Mouse (Mus musculus): ENCODE data around the gene Astn2. TPM values are rescaled to one million over a fixed set of nuclear protein-coding genes. Genes with fewer than 3 reads are reported as not detected.

The Astn2 gene
- polyA plus RNA-seq, 1 experiment from 2014 or later, result 0.57 TPM

DNA sequence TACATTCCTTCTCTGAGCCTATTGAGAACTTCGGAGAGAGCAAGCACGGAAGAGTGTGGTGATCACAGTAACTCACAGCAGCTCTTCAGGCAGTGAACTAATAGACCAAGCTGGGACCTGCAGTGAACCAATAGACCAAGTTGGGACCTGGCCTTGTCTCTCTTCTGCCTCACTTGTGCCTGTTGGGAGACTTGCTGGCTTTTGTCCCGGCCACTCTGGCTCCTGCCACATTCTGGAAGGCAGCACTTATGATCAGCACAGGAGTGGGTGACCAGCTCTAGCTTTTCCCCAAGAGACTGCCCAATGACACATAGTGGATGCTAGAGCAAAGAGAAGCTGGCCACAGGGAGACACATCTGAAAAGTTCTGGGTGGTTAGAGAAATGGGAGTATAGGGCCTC, 597.1 kb downstream of the Astn2 start:
- Histone ChIP-seq H3K9ac (ENCODE audit: low read length) (no peak overlapping the region), H3K9me3 (ENCODE audit: control insufficient read depth, low read length) (no peaks in the 10 kb centered on the region), H3K4me2 (no peak overlapping the region), H3K27ac (ENCODE audit: low read depth, low read length) (no peak overlapping the region), H3K27me3 (ENCODE audit: control insufficient read depth, insufficient read depth, low read length) (no peaks in the 10 kb centered on the region), H3K4me3 (ENCODE audit: low read depth, low read length) (no peak overlapping the region), H3K4me1 (ENCODE audit: control insufficient read depth, insufficient read depth, low read length) (no peaks in the 10 kb centered on the region), H3K36me3 (ENCODE audit: control insufficient read depth, insufficient read depth, low read length) (no peaks in the 10 kb centered on the region)
- 85% methylated on average over 3 of the region's 3 CpGs for WGBS
- ATAC-seq (ENCODE audit: low FRiP score), result no peak
- peak; percentile 21 for DNase-seq (ENCODE audit: low spot score, missing footprints)

DNA sequence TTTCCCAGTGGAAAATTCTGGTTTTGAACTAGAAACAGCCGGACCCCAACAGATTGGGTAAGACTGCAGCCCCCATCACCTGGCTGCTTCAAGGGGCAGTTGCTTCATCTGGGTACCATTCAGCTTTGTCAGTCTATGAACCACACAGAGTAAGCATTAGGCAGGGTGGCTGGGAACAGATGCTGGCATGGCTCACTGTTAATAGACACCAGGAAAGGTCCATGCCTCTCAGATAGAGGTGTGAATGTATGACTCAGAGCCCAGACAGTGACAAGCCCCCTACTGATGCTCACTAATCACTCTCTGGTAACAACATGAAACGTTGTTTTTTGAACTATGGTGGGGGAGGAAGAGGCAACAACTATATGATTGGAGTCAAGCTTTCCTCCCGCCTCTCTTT, 603.2 kb downstream of the Astn2 start:
- Histone ChIP-seq H3K9me3 (ENCODE audit: control insufficient read depth, low read length) (no peaks in the 10 kb centered on the region), H3K4me1 (ENCODE audit: control insufficient read depth, insufficient read depth, low read length) (no peaks in the 10 kb centered on the region), H3K4me2 (no peak overlapping the region), H3K36me3 (ENCODE audit: control insufficient read depth, insufficient read depth, low read length) (no peaks in the 10 kb centered on the region), H3K4me3 (ENCODE audit: low read depth, low read length) (no peak overlapping the region), H3K27me3 (ENCODE audit: control insufficient read depth, insufficient read depth, low read length) (no peaks in the 10 kb centered on the region), H3K9ac (ENCODE audit: low read length) (no peak overlapping the region), H3K27ac (ENCODE audit: low read depth, low read length) (no peak overlapping the region)
- 81% methylated on average over 3 of the region's 3 CpGs for WGBS
- DNase-seq (ENCODE audit: low spot score, missing footprints) (peak; percentile 12), ATAC-seq (ENCODE audit: low FRiP score) (no peak)

DNA sequence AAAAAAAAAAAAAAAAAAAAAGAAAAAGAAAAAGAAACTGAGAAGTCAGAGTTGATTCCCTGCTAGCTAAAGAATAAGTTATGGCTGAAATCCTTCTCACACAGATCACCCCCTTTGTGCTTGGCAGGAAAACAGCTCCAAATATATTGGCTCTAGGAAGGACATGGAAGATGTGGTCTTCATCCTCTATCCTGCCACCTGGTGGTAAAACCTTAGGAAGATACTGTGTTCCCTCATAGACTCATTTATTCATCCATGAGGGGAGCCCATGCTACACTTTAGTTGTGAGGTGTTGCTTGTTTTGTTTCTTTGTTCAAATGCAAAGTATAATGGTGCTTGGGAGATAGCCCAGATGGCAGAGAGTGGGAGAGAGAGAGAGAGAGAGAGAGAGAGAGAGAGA, 613.4 kb downstream of the Astn2 start:
- Histone ChIP-seq H3K27ac (ENCODE audit: low read depth, low read length) (no peak overlapping the region), H3K9me3 (ENCODE audit: control insufficient read depth, low read length) (no peaks in the 10 kb centered on the region), H3K4me3 (ENCODE audit: low read depth, low read length) (no peak overlapping the region), H3K9ac (ENCODE audit: low read length) (no peak overlapping the region), H3K4me2 (no peak overlapping the region), H3K36me3 (ENCODE audit: control insufficient read depth, insufficient read depth, low read length) (no peaks in the 10 kb centered on the region), H3K4me1 (ENCODE audit: control insufficient read depth, insufficient read depth, low read length) (no peaks in the 10 kb centered on the region), H3K27me3 (ENCODE audit: control insufficient read depth, insufficient read depth, low read length) (no peaks in the 10 kb centered on the region)
- ATAC-seq (ENCODE audit: low FRiP score) (no peak), DNase-seq (ENCODE audit: low spot score, missing footprints) (no peak)

DNA sequence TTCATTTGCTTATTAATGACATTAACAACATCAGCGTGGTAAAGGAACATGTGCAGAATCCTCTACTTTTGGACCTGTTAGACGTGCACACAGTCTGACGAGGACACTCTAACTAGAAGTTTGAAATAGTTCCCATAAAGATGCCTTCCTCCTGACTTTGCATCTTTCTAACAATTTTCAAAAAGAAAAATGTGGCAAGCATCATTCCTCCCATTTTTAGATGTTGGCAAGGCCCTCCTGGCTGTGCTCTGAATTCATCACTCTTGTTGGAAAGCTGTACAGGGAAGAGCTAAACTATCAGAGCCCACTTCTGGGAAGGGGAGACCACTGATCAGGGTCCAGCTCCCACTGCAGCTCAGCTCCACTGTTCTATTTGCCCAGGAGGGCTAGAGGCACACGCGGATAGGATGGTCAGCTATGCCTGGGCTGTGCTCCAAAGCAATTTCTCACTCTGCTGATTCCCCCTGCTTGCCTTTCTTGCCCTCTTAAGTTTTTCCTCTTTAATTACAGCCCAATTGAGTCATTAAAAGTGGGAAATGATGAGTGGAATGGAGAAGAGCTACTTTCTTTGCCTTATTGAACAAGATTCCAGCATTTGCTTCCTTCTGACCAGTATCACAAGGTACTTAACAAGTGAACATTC, 630.9 kb downstream of the Astn2 start:
- Histone ChIP-seq H3K27me3 (ENCODE audit: control insufficient read depth, insufficient read depth, low read length) (no peaks in the 10 kb centered on the region), H3K4me2 (no peak overlapping the region), H3K4me1 (ENCODE audit: control insufficient read depth, insufficient read depth, low read length) (no peaks in the 10 kb centered on the region), H3K9ac (ENCODE audit: low read length) (no peak overlapping the region), H3K27ac (ENCODE audit: low read depth, low read length) (no peak overlapping the region), H3K9me3 (ENCODE audit: control insufficient read depth, low read length) (no peaks in the 10 kb centered on the region), H3K36me3 (ENCODE audit: control insufficient read depth, insufficient read depth, low read length) (no peaks in the 10 kb centered on the region), H3K4me3 (ENCODE audit: low read depth, low read length) (no peak overlapping the region)
- no peak for ATAC-seq (ENCODE audit: low FRiP score)
- no peak for DNase-seq (ENCODE audit: low spot score, missing footprints)
- 81% methylated on average over 5 of the region's 5 CpGs for WGBS

DNA sequence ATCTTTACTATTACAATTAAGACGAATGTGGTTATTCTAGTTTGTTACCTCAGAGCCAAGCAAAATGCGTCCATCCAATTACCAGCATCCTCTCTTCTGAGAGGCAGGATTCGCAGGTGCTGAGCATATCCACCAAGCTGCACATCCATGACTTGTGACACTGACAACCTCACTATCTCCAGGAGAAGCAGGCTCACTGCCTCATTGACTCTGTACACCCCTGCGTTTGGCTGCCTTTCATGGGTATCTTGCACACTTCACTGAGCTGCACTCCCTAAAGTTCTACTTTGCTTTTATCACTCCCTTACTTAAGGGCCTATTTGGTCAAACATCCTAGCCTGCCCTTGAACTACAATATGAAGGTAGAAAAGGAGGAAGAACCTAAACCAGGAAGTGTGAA, 633.5 kb downstream of the Astn2 start:
- no peak overlapping the region for H3K9ac ChIP-seq (ENCODE audit: low read length)
- no peak for ATAC-seq (ENCODE audit: low FRiP score)
- H3K27me3 ChIP-seq (ENCODE audit: control insufficient read depth, insufficient read depth, low read length), result no peaks in the 10 kb centered on the region
- H3K9me3 ChIP-seq (ENCODE audit: control insufficient read depth, low read length), result no peaks in the 10 kb centered on the region
- no peak overlapping the region for H3K27ac ChIP-seq (ENCODE audit: low read depth, low read length)
- H3K36me3 ChIP-seq (ENCODE audit: control insufficient read depth, insufficient read depth, low read length), result no peaks in the 10 kb centered on the region
- DNase-seq (ENCODE audit: low spot score, missing footprints), result no peak
- H3K4me1 ChIP-seq (ENCODE audit: control insufficient read depth, insufficient read depth, low read length), result no peaks in the 10 kb centered on the region
- 85% methylated on average over 4 of the region's 4 CpGs for WGBS
- no peak overlapping the region for H3K4me2 ChIP-seq
- no peak overlapping the region for H3K4me3 ChIP-seq (ENCODE audit: low read depth, low read length)

DNA sequence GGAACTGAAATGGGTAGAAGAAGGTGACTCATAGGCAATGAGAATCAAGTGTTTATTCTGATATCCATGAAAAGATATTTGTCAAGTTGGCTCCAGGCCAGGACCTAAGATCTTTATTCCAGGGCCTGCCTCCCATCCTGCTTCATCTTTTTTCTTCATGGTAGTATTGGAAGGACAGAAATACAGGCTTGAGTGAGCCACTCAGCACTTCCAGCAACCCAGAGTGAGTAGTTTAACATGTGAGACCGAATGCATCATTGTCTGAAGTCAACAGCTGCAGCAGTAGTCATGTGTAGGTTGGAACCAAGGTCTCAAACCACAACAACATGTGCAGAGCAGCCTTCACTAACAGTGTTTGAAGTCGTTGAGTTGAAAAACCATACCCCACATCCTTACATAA, 636.5 kb downstream of the Astn2 start:
- Histone ChIP-seq H3K9ac (ENCODE audit: low read length) (no peak overlapping the region), H3K27me3 (ENCODE audit: control insufficient read depth, insufficient read depth, low read length) (no peaks in the 10 kb centered on the region), H3K36me3 (ENCODE audit: control insufficient read depth, insufficient read depth, low read length) (no peaks in the 10 kb centered on the region), H3K4me2 (no peak overlapping the region), H3K4me1 (ENCODE audit: control insufficient read depth, insufficient read depth, low read length) (no peaks in the 10 kb centered on the region), H3K9me3 (ENCODE audit: control insufficient read depth, low read length) (no peaks in the 10 kb centered on the region), H3K4me3 (ENCODE audit: low read depth, low read length) (no peak overlapping the region), H3K27ac (ENCODE audit: low read depth, low read length) (no peak overlapping the region)
- DNase-seq (ENCODE audit: low spot score, missing footprints) (no peak), ATAC-seq (ENCODE audit: low FRiP score) (no peak)
- WGBS, result 67% methylated on average over 2 of the region's 2 CpGs

DNA sequence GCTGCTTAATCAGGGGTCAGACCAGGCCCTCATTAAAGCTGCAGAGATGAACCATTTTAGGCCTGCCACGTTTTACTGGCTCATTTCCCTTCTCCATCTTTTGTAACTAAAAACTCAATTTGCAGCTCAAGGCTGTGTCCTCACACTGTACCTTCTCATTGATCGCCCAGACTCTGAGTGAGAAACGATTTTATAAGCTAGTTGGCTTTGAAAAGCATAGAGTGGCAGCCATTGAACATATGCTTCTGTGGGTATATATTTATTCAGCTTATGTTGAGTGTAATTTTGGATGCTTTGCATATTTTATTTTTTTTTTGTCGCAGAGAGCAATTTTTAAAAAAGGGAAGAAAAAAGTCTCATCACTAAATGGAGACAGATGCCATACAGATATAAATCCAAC, 637.0 kb downstream of the Astn2 start:
- Histone ChIP-seq H3K9ac (ENCODE audit: low read length) (no peak overlapping the region), H3K4me1 (ENCODE audit: control insufficient read depth, insufficient read depth, low read length) (no peaks in the 10 kb centered on the region), H3K4me2 (no peak overlapping the region), H3K4me3 (ENCODE audit: low read depth, low read length) (no peak overlapping the region), H3K36me3 (ENCODE audit: control insufficient read depth, insufficient read depth, low read length) (no peaks in the 10 kb centered on the region), H3K27ac (ENCODE audit: low read depth, low read length) (no peak overlapping the region), H3K27me3 (ENCODE audit: control insufficient read depth, insufficient read depth, low read length) (no peaks in the 10 kb centered on the region), H3K9me3 (ENCODE audit: control insufficient read depth, low read length) (no peaks in the 10 kb centered on the region)
- DNase-seq (ENCODE audit: low spot score, missing footprints), result no peak
- WGBS, result 80% methylated on average over 4 of the region's 4 CpGs
- no peak for ATAC-seq (ENCODE audit: low FRiP score)

DNA sequence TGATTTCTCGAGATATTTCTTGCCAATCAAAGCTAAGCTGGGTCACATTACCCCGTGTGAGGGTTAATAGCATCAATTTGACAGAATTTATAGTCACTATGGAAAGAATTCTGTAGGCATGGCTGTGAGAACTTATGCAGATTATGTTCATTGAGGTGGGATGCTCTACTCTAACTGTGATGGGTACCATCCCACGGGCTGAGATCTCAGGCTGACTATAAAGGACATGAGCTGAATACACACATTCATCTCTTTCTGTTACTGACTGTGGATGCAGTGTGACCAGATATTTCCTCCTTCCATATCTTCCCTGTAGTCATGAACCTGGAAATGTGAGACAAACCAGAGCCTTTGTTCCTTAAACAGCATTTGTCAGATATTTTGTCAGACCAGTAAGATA, 639.1 kb downstream of the Astn2 start:
- 88% methylated on average over 3 of the region's 3 CpGs for WGBS
- H3K9me3 ChIP-seq (ENCODE audit: control insufficient read depth, low read length), result no peaks in the 10 kb centered on the region

DNA sequence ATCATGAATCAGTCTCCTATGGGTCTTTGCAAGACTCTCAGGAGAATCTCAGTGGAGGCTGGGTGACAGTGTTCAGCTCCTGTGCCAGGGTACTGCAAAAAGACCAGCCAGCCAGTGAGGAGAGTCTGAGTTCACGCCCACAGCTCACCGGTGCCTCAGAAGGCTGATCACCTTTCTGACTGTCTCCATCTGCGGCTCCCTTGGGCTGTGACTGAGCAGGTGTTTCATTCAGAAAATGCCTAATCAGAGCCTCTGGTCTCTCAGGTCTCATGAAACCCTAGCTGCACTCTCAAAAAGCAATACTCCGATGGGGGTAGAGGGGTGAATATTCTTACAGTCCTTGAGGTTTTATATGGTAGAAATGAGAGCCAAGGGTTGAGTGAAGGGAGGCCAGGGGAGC, 640.1 kb downstream of the Astn2 start:
- ATAC-seq (ENCODE audit: low FRiP score), result no peak
- no peak for DNase-seq (ENCODE audit: low spot score, missing footprints)
- Histone ChIP-seq H3K9ac (ENCODE audit: low read length) (no peak overlapping the region), H3K36me3 (ENCODE audit: control insufficient read depth, insufficient read depth, low read length) (no peaks in the 10 kb centered on the region), H3K4me2 (no peak overlapping the region), H3K27ac (ENCODE audit: low read depth, low read length) (no peak overlapping the region), H3K9me3 (ENCODE audit: control insufficient read depth, low read length) (no peaks in the 10 kb centered on the region), H3K4me1 (ENCODE audit: control insufficient read depth, insufficient read depth, low read length) (no peaks in the 10 kb centered on the region), H3K27me3 (ENCODE audit: control insufficient read depth, insufficient read depth, low read length) (no peaks in the 10 kb centered on the region), H3K4me3 (ENCODE audit: low read depth, low read length) (no peak overlapping the region)
- WGBS, result 87% methylated on average over 4 of the region's 4 CpGs

More for the DNA sequence above, 639.1 kb downstream of the Astn2 start:
- ATAC-seq (ENCODE audit: low FRiP score), result no peak
- H3K4me2 ChIP-seq, result no peak overlapping the region
- H3K27ac ChIP-seq (ENCODE audit: low read depth, low read length), result no peak overlapping the region
- H3K4me3 ChIP-seq (ENCODE audit: low read depth, low read length), result no peak overlapping the region
- H3K9ac ChIP-seq (ENCODE audit: low read length), result no peak overlapping the region
- H3K4me1 ChIP-seq (ENCODE audit: control insufficient read depth, insufficient read depth, low read length), result no peaks in the 10 kb centered on the region
- DNase-seq (ENCODE audit: low spot score, missing footprints), result no peak
- no peaks in the 10 kb centered on the region for H3K36me3 ChIP-seq (ENCODE audit: control insufficient read depth, insufficient read depth, low read length)
- H3K27me3 ChIP-seq (ENCODE audit: control insufficient read depth, insufficient read depth, low read length), result no peaks in the 10 kb centered on the region

DNA sequence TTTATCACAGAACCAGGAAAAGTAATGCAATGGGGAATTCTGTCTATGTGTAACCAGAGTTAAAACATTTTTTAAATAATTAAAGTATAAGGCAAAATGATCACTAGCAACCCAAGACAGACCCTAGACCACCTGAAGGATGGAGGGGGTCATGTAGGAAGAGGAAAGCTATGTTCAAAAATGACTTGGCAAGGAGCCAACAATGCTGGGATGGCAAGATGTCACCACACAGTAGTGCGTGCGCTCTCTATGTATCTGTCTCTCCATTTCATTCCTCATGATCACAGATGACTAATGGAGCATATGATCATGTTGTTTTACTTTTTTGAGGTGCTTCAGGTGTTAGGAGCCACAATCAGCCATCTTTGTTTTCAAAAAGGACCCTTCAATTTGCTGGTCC, 640.6 kb downstream of the Astn2 start:
- Histone ChIP-seq H3K4me3 (ENCODE audit: low read depth, low read length) (no peak overlapping the region), H3K36me3 (ENCODE audit: control insufficient read depth, insufficient read depth, low read length) (no peaks in the 10 kb centered on the region), H3K27ac (ENCODE audit: low read depth, low read length) (no peak overlapping the region), H3K4me2 (no peak overlapping the region), H3K4me1 (ENCODE audit: control insufficient read depth, insufficient read depth, low read length) (no peaks in the 10 kb centered on the region), H3K9me3 (ENCODE audit: control insufficient read depth, low read length) (no peaks in the 10 kb centered on the region), H3K9ac (ENCODE audit: low read length) (no peak overlapping the region), H3K27me3 (ENCODE audit: control insufficient read depth, insufficient read depth, low read length) (no peaks in the 10 kb centered on the region)
- WGBS, result 98% methylated on average over 2 of the region's 2 CpGs
- no peak for DNase-seq (ENCODE audit: low spot score, missing footprints)
- ATAC-seq (ENCODE audit: low FRiP score), result no peak

Data from midbrain, embryonic 11.5 days (tissue).